Mouse (Mus musculus): ENCODE data around the gene Evc2.

DNA sequence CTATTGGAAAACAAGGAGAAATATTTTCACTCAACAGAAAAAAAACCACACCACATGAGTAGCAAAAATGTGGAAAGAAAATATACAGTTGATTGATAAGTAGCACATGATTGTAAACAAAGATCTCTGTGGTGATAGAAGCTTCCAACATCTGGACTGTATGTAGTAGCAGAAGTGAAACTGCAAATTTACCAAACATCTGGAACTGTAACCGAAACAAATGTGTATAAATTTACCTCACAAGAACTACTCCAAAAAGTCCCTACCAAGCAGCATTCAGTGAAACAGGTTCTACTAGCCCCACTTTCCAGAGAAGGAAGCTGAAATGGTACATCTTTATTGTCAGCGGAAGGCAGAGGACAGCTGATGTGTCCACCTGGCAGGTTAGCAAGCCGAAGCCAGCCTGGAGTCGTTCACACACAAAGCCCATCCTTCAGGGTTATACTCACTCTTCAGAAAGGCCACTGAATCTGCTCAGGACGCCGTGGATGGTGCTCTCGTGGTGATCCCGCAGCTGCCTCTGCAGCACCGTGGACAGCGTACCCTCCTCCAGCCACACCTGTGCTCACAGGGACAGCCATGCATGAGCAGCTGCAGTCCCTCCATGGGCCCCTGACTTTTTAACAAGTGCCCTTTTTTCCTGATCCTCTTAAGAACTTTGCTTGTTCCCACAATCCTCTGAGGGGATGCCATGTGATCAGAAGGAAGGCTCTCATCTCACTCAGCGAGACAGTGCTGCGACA lies 25.1 kb upstream of the Evc2 start:
- TF ChIP-seq HCFC1 (IDR thresholded peaks at IDR 0.05; ENCODE audit: borderline replicate concordance, insufficient read depth, low read length) (no peak), ZNF384 (IDR thresholded peaks at IDR 0.05; ENCODE audit: low read depth, low read length) (no peak), MAFK (IDR thresholded peaks at IDR 0.05; ENCODE audit: insufficient read depth, low read depth, low read length) (no peak)

Data from ES-E14 (cell line).